Mouse (Mus musculus): Measurements from ENCODE around the gene Dync2h1. TPM values are rescaled to one million over a fixed set of nuclear protein-coding genes. Genes with fewer than 3 reads are reported as not detected.

The Dync2h1 gene
- polyA plus RNA-seq, 1 experiment from 2014 or later = 21.5 TPM

DNA sequence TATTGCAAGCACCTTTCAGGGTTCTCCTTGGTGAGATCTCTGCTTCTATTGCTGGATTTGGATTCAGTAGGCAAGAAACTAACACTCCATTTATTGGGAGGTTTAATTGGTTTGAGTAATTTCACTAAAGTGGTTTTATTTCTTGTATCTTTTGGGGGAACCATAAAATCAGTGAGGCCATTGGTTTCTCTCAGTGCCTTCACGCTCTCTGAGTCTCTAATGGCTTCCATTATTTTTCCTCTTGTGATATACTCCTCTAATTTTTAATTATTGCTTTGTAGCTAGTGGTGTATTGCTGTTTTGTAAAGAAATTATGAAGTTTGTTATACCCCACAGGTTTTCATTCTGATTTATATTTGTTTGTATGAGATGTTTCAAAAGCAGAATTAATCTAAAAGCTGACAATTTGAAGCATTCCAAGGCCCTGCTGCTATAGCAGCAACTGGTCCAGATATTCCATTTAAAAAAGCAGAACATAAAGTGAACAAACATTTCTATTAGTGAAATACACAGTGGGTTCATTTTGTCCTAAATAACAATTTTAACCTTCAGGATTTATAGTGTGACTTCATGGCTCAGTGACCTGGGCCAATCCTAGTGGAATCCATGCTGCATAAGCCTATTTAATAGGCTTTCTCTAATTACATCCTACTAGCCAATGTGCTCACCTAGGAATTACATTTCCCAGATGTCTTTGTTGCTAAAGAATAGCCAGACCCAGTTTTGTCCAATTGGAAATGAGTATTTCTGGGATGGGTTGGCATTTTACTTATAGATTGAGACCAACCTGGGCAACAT, 302.9 kb downstream of the Dync2h1 start:
- WGBS = 74% methylated on average over 1 of the region's 1 CpGs
- H3K27me3 ChIP-seq (replicated peaks) = no peaks in the 10 kb centered on the region
- no peaks in the 10 kb centered on the region for H3K9me3 ChIP-seq
- H3K4me3 ChIP-seq = no peak overlapping the region
- no peak overlapping the region for H3K4me2 ChIP-seq (replicated peaks)
- H3K9ac ChIP-seq = no peak overlapping the region
- H3K4me1 ChIP-seq = no peaks in the 10 kb centered on the region
- no peak overlapping the region for H3K27ac ChIP-seq
- no peak for ATAC-seq (ENCODE audit: low FRiP score, low read depth)
- no peaks in the 10 kb centered on the region for H3K36me3 ChIP-seq

Other genes with a start within 250 kb of the Dync2h1 start
- 132 and 143 TPM in 2 replicates for gene Dcun1d5, start 74 bp upstream of the Dync2h1 start, polyA plus RNA-seq (2016; fragmentation: Nextera tagmentation; extraction: Ambion mirVana)
- gene Mmp13, start 88.1 kb upstream of the Dync2h1 start, polyA plus RNA-seq (2016; fragmentation: Nextera tagmentation; extraction: Ambion mirVana) = not detected in 2 replicates
- not detected in 2 replicates for gene Mmp12, start 159.9 kb upstream of the Dync2h1 start, polyA plus RNA-seq (2016; fragmentation: Nextera tagmentation; extraction: Ambion mirVana)
- gene Mmp1b, start 203.6 kb upstream of the Dync2h1 start, polyA plus RNA-seq (2016; fragmentation: Nextera tagmentation; extraction: Ambion mirVana) = not detected in 2 replicates